Mouse (Mus musculus) lung, postnatal 0 days (tissue): ENCODE data around the gene Fads2. TPM values are rescaled to one million over a fixed set of nuclear protein-coding genes. Genes with fewer than 3 reads are reported as not detected.

Experiments
- ATAC-seq: fragments of 200-750 bp; cut with Nextera tagmentation; 2 replicates; pipeline ENCODE4 v1.8.0; 2017; ENCODE audit warnings: moderate library complexity
- DNase-seq: peaks from one replicate; pipeline ENCODE4 v3.0.0-alpha.2; 2016; ENCODE audit warnings: low spot score
- H3K27ac ChIP-seq: fragments of 300-500 bp; sonication (generic); 2 replicates; pipeline ENCODE4 v1.5.1; 2014; ENCODE audit warnings: antibody characterized with exemption, mild to moderate bottlenecking, low read length, mixed read lengths
- H3K27me3 ChIP-seq: fragments of 300-500 bp; sonication (generic); replicated peaks from 2 replicates; pipeline ENCODE4 v1.6.1; 2014; ENCODE audit warnings: low read length, mixed read lengths; ENCODE audit not compliant: insufficient read depth
- H3K36me3 ChIP-seq: fragments of 300-500 bp; sonication (generic); 2 replicates; pipeline ENCODE4 v1.6.1; 2014; ENCODE audit warnings: low read length, mixed read lengths; ENCODE audit not compliant: insufficient read depth
- H3K4me1 ChIP-seq: fragments of 300-500 bp; sonication (generic); 2 replicates; pipeline ENCODE4 v1.6.1; 2014; ENCODE audit warnings: antibody characterized with exemption, low read depth, low read length, mixed read lengths; ENCODE audit not compliant: insufficient read depth
- H3K4me2 ChIP-seq: fragments of 300-500 bp; sonication (generic); replicated peaks from 2 replicates; pipeline ENCODE4 v1.6.1; 2014; ENCODE audit warnings: low read depth, mild to moderate bottlenecking, low read length, moderate library complexity, mixed read lengths
- H3K4me3 ChIP-seq: fragments of 300-500 bp; sonication (generic); 2 replicates; pipeline ENCODE4 v1.5.1; 2014; ENCODE audit warnings: low read depth, low read length
- H3K9ac ChIP-seq: fragments of 300-500 bp; sonication (generic); replicated peaks from 2 replicates; pipeline ENCODE4 v1.6.1; 2014; ENCODE audit warnings: low read depth, mild to moderate bottlenecking
- H3K9me3 ChIP-seq: fragments of 300-500 bp; sonication (generic); 2 replicates; pipeline ENCODE4 v1.6.1; 2016; ENCODE audit warnings: low read length, mixed read lengths
- CTCF ChIP-seq: IDR thresholded peaks from 2 replicates; pipeline ENCODE4 v1.5.1; 2016; ENCODE audit warnings: antibody characterized with exemption, mild to moderate bottlenecking
- EP300 ChIP-seq: IDR thresholded peaks from 2 replicates; pipeline ENCODE4 v1.6.1; 2016; ENCODE audit warnings: antibody characterized with exemption, mild to moderate bottlenecking, control low read depth
- WGBS: fragments of 180-500 bp; shearing (Covaris S2); extraction: QIAGEN DNeasy Blood & Tissue Kit; methylation state at CpG from one replicate; pipeline ENCODE4 v1.1.7; 2014; 5-methylcytosine and 5-hydroxymethylcytosine counted together
- polyA plus RNA-seq: library from polyadenylated mRNA; unstranded; fragments of >200 nt; fragmentation: Nextera tagmentation; extraction: Ambion mirVana; gene quantifications from 2 replicates; pipeline ENCODE4 v1.2.1, GENCODE M21; 2015

The Fads2 gene
- polyA plus RNA-seq, 1 experiment from 2014 or later: 35.0 TPM

DNA sequence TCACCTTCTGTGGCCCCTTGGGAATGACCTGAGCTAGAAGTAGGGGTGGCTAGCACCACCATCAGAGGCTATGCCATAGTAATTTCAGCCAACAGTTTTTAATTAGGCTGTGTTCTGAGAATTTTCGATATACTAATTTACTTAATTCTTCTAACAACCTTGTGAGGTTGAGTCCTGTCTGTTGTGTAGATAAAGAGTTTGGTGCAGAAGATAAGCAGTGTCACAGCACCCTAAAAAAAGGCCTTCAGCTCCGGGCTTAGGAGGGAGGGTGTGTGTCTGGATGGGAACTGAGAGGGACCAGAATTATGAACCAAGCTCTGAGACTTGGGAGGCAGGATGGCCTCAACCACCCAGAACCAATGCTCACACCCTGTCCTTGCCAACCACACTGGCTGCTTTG is 55.8 kb downstream of the Fads2 start:
- H3K9me3 ChIP-seq: no peaks in the 10 kb centered on the region
- no peak for DNase-seq
- H3K36me3 ChIP-seq: no peaks in the 10 kb centered on the region
- H3K27me3 ChIP-seq: no peaks in the 10 kb centered on the region
- no peak overlapping the region for H3K9ac ChIP-seq
- no peak for ATAC-seq
- no peak overlapping the region for H3K4me2 ChIP-seq
- TF ChIP-seq EP300 (no peak), CTCF (no peak)
- H3K4me1 ChIP-seq: peaks cover 57% of the 10 kb centered on the region; the same call in 1 of the 2 replicates
- 74% methylated on average over 2 of the region's 2 CpGs for WGBS
- H3K27ac ChIP-seq: no peak overlapping the region
- no peak overlapping the region for H3K4me3 ChIP-seq

DNA sequence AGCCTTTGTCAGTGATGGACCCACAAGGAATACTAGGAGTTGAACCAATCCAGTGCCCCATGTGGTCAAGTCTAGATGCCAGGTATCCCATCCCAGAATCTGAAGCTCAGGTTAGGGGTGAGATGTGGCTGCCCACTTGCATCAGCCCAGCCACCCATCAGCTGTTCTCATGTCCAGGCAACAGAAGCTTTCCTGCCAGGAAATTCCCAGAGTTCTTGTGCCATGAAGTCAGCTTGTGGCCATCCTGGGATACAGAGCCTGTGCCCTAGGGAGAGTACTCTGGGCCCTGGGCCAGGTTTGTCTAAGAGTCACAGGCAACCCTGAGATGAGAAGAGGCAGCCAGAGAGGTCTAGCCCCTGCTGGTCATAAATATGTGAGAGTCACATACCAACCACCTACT is 57.9 kb downstream of the Fads2 start:
- H3K9me3 ChIP-seq: no peaks in the 10 kb centered on the region
- H3K27ac ChIP-seq: peak overlapping the region; percentile 90; the same call in 1 of the 2 replicates
- H3K9ac ChIP-seq: no peak overlapping the region
- H3K27me3 ChIP-seq: no peaks in the 10 kb centered on the region
- TF ChIP-seq CTCF (peak; percentile 28), EP300 (peak; percentile 18; the same call in 1 of the 2 replicates)
- H3K4me3 ChIP-seq: 0 out of 2 replicates have a peak overlapping the region, but pooled peaks have one; percentile 8
- ATAC-seq: no peak
- peak; percentile 71 for DNase-seq
- H3K36me3 ChIP-seq: no peaks in the 10 kb centered on the region
- peaks cover 53% of the 10 kb centered on the region; the same call in 1 of the 2 replicates for H3K4me1 ChIP-seq
- H3K4me2 ChIP-seq: peak overlapping the region; percentile 92

DNA sequence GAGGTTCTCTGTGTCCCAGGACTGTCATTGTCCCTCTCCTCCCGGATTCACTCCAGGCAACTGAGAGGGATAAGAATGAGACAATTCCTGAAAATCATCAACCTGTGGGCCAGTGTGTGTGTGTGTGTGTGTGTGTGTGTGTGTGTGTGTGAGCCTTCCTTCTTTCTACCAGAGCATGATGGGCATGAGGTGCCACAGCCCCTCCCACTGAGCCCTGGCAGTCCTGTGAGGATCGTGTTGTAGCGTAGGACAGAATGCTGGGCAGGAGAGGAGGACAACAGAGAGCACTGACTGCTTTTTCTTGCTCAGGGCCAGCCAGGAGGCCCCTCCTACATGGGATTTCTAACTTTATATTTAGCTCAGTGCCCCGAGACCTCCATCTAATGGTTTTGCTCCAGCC is 58.7 kb downstream of the Fads2 start:
- H3K27me3 ChIP-seq: no peaks in the 10 kb centered on the region
- TF ChIP-seq EP300 (no peak), CTCF (no peak)
- H3K4me1 ChIP-seq: peaks cover 53% of the 10 kb centered on the region; the same call in 1 of the 2 replicates
- H3K36me3 ChIP-seq: no peaks in the 10 kb centered on the region
- H3K9ac ChIP-seq: peak overlapping the region; percentile 58
- no peaks in the 10 kb centered on the region for H3K9me3 ChIP-seq
- peak overlapping the region; percentile 82 for H3K4me3 ChIP-seq
- DNase-seq: no peak
- H3K4me2 ChIP-seq: peak overlapping the region; percentile 92
- H3K27ac ChIP-seq: peak overlapping the region; percentile 90
- no peak for ATAC-seq
- 44% methylated on average over 4 of the region's 4 CpGs for WGBS

DNA sequence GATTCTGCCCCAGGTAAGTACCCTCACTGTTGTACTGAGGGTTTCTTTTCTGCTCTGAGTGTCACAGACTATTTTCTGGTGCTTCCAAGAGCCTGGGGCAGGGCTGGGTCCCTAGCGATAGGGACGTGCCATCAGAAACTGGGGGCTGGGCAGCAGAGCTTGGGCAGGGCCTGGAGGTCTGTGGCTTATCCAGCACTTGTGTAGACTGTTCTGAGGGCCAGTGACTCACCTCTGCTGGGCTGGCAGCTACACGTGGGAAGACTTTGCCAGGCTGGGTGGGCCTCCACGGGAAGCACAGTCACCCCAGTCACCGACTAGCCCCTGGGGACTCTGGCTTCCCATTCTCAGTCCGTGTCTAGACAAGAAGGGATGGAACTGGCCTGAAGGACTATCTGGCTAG is 59.3 kb downstream of the Fads2 start:
- Histone ChIP-seq H3K36me3 (no peaks in the 10 kb centered on the region), H3K4me1 (peaks cover 52% of the 10 kb centered on the region; the same call in 1 of the 2 replicates), H3K4me2 (peak overlapping the region; percentile 92), H3K27ac (peak overlapping the region; percentile 90), H3K4me3 (peak overlapping the region; percentile 82), H3K27me3 (no peaks in the 10 kb centered on the region), H3K9ac (peak overlapping the region; percentile 58), H3K9me3 (no peaks in the 10 kb centered on the region)
- no peak for TF ChIP-seq CTCF
- TF ChIP-seq EP300: no peak
- ATAC-seq (peak; percentile 14), DNase-seq (peak; percentile 74)
- WGBS: 22% methylated on average over 6 of the region's 6 CpGs

DNA sequence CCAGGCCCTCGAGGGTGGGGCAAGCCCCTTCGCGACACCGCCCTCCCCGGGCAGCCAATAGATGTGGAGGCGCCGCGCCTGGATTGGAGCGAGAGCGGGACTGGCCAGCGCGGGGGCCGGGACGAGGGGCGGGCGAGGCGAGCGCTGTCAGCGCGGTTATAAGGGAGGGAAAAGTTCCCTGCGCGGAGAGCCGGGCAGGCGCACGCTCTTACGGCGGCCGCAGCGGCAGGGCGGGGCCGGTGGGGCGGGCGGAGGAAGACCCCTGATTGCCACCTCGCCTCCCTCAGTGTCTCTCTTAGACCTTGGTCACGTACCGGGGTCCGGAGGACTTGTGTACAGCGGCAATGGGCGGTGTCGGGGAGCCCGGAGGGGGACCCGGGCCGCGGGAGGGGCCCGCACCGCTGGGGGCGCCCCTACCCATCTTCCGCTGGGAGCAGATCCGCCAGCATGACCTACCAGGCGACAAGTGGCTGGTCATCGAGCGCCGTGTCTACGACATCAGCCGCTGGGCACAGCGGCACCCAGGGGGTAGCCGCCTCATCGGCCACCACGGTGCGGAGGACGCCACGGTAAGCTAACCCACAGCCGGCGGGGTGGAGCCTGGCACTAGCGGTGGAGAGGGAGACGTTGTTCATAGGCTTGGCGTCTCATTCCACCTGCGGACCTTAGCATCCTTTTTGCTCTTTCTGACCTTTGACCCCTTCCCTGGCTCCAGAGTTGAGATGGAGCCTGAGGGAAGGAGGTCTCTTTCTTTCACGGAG is 60.0 kb downstream of the Fads2 start, which contains the start of gene Fads3:
Fads3 (plus strand) TSS at position 182 of the 761 bp plus-strand sequence.
- H3K9ac ChIP-seq: peak within 1 kb of the TSS; percentile 58
- TF ChIP-seq CTCF: peak; percentile 42
- TF ChIP-seq EP300: no peak
- WGBS: 2% methylated on average over 40 of the region's 69 CpGs
- no peaks in the 10 kb centered on the region for H3K9me3 ChIP-seq
- no peaks in the 10 kb centered on the region for H3K27me3 ChIP-seq
- peak; percentile 96 for DNase-seq
- peak within 1 kb of the TSS; percentile 90 for H3K27ac ChIP-seq
- peak within 1 kb of the TSS; percentile 92 for H3K4me2 ChIP-seq
- peaks cover 46% of the 10 kb centered on the region; the same call in 1 of the 2 replicates for H3K4me1 ChIP-seq
- no peaks in the 10 kb centered on the region for H3K36me3 ChIP-seq
- peak; percentile 88 for ATAC-seq
- peak within 1 kb of the TSS; percentile 82 for H3K4me3 ChIP-seq

DNA sequence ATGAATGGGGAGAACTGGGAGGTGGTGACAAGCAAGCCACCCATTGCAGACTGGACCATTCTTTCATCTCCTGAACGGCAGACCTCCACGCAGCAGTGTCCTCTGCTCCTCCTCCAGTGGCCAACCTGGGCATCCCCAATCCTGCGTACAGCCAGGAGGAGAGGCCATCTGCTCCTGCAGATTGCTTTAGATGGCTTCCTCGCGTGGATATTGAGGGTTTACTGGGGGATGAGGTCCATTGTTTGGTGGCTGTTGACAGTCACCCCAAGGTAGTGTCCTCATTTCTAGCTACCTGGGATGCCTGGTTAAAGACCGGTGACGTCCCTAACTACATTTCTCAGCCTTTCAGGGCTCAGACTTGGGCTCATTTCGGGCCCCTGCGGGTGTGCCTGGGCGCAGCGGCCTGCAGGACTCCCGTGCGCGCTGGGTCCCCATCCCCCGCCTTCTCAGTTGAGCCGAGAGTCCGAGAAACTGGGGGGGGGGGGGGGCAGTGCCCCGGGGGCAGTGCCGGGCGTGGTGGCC is 60.6 kb downstream of the Fads2 start:
- WGBS: 11% methylated on average over 14 of the region's 20 CpGs
- Histone ChIP-seq H3K4me2 (peak overlapping the region; percentile 92), H3K4me1 (peaks cover 40% of the 10 kb centered on the region; the same call in 1 of the 2 replicates), H3K27me3 (no peaks in the 10 kb centered on the region), H3K27ac (peak overlapping the region; percentile 90), H3K36me3 (no peaks in the 10 kb centered on the region), H3K4me3 (peak overlapping the region; percentile 82), H3K9ac (peak overlapping the region; percentile 58; the same call in 1 of the 2 replicates), H3K9me3 (no peaks in the 10 kb centered on the region)
- no peak for ATAC-seq
- no peak for DNase-seq
- no peak for TF ChIP-seq EP300
- TF ChIP-seq CTCF: no peak
